Mouse (Mus musculus): ENCODE measurements around the gene Gtdc1.

DNA sequence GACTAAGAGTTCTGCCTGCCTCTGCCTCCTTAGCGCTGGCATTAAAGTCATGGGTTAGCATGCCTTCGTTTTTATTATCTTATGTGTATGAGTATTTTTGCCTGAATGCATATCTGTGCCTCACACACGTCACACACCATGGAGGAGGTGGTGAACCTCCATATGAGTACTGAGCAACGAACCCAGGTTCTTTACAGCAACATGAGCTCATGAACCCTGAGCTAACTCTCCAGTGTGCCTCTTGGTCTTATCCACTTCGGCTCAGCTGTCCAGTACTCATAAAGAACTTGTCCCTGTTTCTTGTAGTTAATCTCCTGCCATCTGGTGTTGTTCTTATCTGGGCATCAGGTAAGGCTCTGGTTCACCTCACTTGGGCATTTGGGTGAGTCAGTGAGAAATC lies 35.2 kb upstream of the Gtdc1 start:
- TF ChIP-seq POLR2A (IDR thresholded peaks at IDR 0.05; ENCODE audit: low read depth, low read length) (no peak), CTCF (IDR thresholded peaks at IDR 0.05; ENCODE audit: extremely low read depth, insufficient read depth, insufficient read length, insufficient replicate concordance) (no peak)

Measured in spleen, adult 2 months (tissue).